Mouse (Mus musculus) intestine, postnatal 0 days (tissue): ENCODE results near the gene Spink4. TPM values are rescaled to one million over a fixed set of nuclear protein-coding genes. Genes with fewer than 3 reads are reported as not detected.

Experiments
- ATAC-seq: fragments of 200-750 bp; cut with Nextera tagmentation; 2 replicates; pipeline ENCODE4 v1.8.0; 2017; ENCODE audit warnings: mild to moderate bottlenecking, moderate TSS enrichment, moderate library complexity
- H3K27ac ChIP-seq: fragments of 300-500 bp; sonication (generic); 2 replicates; pipeline ENCODE4 v1.5.1; 2014; ENCODE audit warnings: mild to moderate bottlenecking, low read depth, low read length, moderate library complexity
- H3K27me3 ChIP-seq: fragments of 300-500 bp; sonication (generic); replicated peaks from 2 replicates; pipeline ENCODE4 v1.6.1; 2014; ENCODE audit warnings: low read length, mixed read lengths; ENCODE audit not compliant: control insufficient read depth, insufficient read depth
- H3K36me3 ChIP-seq: fragments of 300-500 bp; sonication (generic); 2 replicates; pipeline ENCODE4 v1.6.1; 2014; ENCODE audit warnings: mild to moderate bottlenecking, moderate library complexity; ENCODE audit not compliant: control insufficient read depth, insufficient read depth
- H3K4me1 ChIP-seq: fragments of 300-500 bp; sonication (generic); replicated peaks from 2 replicates; pipeline ENCODE4 v1.6.1; 2014; ENCODE audit warnings: antibody characterized with exemption, low read length, mixed read lengths; ENCODE audit not compliant: control insufficient read depth, insufficient read depth
- H3K4me2 ChIP-seq: fragments of 300-500 bp; sonication (generic); replicated peaks from 2 replicates; pipeline ENCODE4 v1.6.1; 2014; ENCODE audit warnings: low read depth, mild to moderate bottlenecking, moderate library complexity
- H3K4me3 ChIP-seq: fragments of 300-500 bp; sonication (generic); 2 replicates; pipeline ENCODE4 v1.5.1; 2014; ENCODE audit warnings: low read depth, low read length
- H3K9ac ChIP-seq: fragments of 300-500 bp; sonication (generic); 2 replicates; pipeline ENCODE4 v1.6.1; 2014; ENCODE audit warnings: mild to moderate bottlenecking, low read depth, low read length
- H3K9me3 ChIP-seq: fragments of 300-500 bp; sonication (generic); 2 replicates; pipeline ENCODE4 v1.6.1; 2016; ENCODE audit warnings: mixed run types; ENCODE audit not compliant: control insufficient read depth
- CTCF ChIP-seq: sonication (generic); IDR thresholded peaks from 2 replicates; pipeline ENCODE4 v1.5.1; 2016; ENCODE audit warnings: low read depth, mild to moderate bottlenecking, control low read depth, antibody characterized with exemption, moderate library complexity
- WGBS: fragments of 180-500 bp; shearing (Covaris S2); extraction: QIAGEN DNeasy Blood & Tissue Kit; methylation state at CpG from one replicate; pipeline ENCODE4 v1.1.7; 2014; 5-methylcytosine and 5-hydroxymethylcytosine counted together
- polyA plus RNA-seq: library from polyadenylated mRNA; unstranded; fragments of >200 nt; fragmentation: Nextera tagmentation; extraction: Ambion mirVana; gene quantifications from 2 replicates; pipeline ENCODE4 v1.2.1, GENCODE M21; 2015

Spink4 gene
- polyA plus RNA-seq, result 419 and 610 TPM in 2 replicates

GRCm38 (mm10) chr4:40919785-40920184 lies at the start of gene Spink4:
TSS of gene Spink4 (plus strand) at chr4:40920052.
- H3K27ac ChIP-seq, result no peak within 1 kb of the TSS
- H3K4me3 ChIP-seq, result no peak within 1 kb of the TSS
- WGBS, result 22% methylated on average over 3 of the region's 3 CpGs
- no peak for ATAC-seq
- no peaks in the 10 kb centered on the region for H3K36me3 ChIP-seq
- TF ChIP-seq CTCF, result no peak
- H3K4me1 ChIP-seq, result peaks cover under 1% of the 10 kb centered on the region; the same call in 1 of the 2 replicates
- no peaks in the 10 kb centered on the region for H3K9me3 ChIP-seq
- H3K27me3 ChIP-seq, result peaks cover 13% of the 10 kb centered on the region; the same call in 1 of the 2 replicates
- H3K4me2 ChIP-seq, result no peak within 1 kb of the TSS
- H3K9ac ChIP-seq, result no peak within 1 kb of the TSS

- no peaks in the 10 kb centered on the region; the same call in 1 of the 2 replicates for H3K27me3 ChIP-seq
- H3K9me3 ChIP-seq, result no peaks in the 10 kb centered on the region
- no peak for ATAC-seq
- no peaks in the 10 kb centered on the region for H3K36me3 ChIP-seq
- no peaks in the 10 kb centered on the region for H3K4me1 ChIP-seq
- H3K4me2 ChIP-seq, result no peak overlapping the region
- 84% methylated on average over 4 of the region's 4 CpGs for WGBS
- H3K9ac ChIP-seq, result no peak overlapping the region
- H3K27ac ChIP-seq, result no peak overlapping the region
- H3K4me3 ChIP-seq, result no peak overlapping the region
- TF ChIP-seq CTCF, result no peak
Observed at GRCm38 (mm10) chr4:40870206-40870605, 49.6 kb upstream of the Spink4 start.

GRCm38 (mm10) chr4:40872129-40872528 lies 47.7 kb upstream of the Spink4 start:
- no peak for TF ChIP-seq CTCF
- 89% methylated on average over 3 of the region's 3 CpGs for WGBS
- Histone ChIP-seq H3K36me3 (no peaks in the 10 kb centered on the region), H3K4me3 (no peak overlapping the region), H3K9me3 (no peaks in the 10 kb centered on the region), H3K4me1 (0 out of 2 replicates have a peak, but pooled peaks cover 2% of the 10 kb centered on the region), H3K27me3 (peaks cover 4% of the 10 kb centered on the region), H3K27ac (no peak overlapping the region), H3K9ac (no peak overlapping the region), H3K4me2 (no peak overlapping the region)
- no peak for ATAC-seq

GRCm38 (mm10) chr4:40873320-40873719 lies 46.5 kb upstream of the Spink4 start:
- H3K4me2 ChIP-seq, result no peak overlapping the region
- H3K4me1 ChIP-seq, result 0 out of 2 replicates have a peak, but pooled peaks cover 5% of the 10 kb centered on the region
- WGBS, result 81% methylated on average over 2 of the region's 2 CpGs
- H3K27ac ChIP-seq, result no peak overlapping the region; the same call in 1 of the 2 replicates
- peaks cover 5% of the 10 kb centered on the region for H3K27me3 ChIP-seq
- no peak overlapping the region for H3K9ac ChIP-seq
- no peak for ATAC-seq
- H3K9me3 ChIP-seq, result no peaks in the 10 kb centered on the region
- no peak for TF ChIP-seq CTCF
- H3K36me3 ChIP-seq, result no peaks in the 10 kb centered on the region
- H3K4me3 ChIP-seq, result no peak overlapping the region

DNA sequence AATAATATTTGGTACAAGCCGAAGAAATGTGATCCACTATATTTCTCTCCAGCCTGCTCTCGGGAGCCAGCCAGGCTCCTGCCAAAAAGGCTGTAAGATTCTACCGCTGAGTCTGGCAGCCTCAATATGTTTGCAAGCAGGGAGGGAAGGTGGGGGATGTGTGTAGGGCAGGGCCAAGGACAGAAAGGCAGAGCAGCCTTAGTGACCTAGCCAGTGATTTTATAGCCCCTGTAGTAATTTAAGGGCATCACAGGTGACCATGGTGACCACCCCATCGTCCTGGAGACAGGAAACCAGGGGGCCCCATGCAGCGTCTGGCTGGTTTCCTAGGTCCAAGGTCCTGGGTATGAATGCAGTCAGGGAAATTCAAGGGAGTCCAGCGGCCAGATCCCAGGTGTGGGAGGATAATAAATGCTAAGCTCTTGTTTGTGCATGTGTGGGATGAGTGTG lies 45.7 kb upstream of the Spink4 start:
- Histone ChIP-seq H3K36me3 (no peaks in the 10 kb centered on the region), H3K4me3 (no peak overlapping the region), H3K4me1 (0 out of 2 replicates have a peak, but pooled peaks cover 5% of the 10 kb centered on the region), H3K9ac (no peak overlapping the region), H3K4me2 (no peak overlapping the region), H3K9me3 (no peaks in the 10 kb centered on the region), H3K27ac (no peak overlapping the region), H3K27me3 (peaks cover 5% of the 10 kb centered on the region; the same call in 1 of the 2 replicates)
- WGBS, result 19% methylated on average over 6 of the region's 6 CpGs
- no peak for TF ChIP-seq CTCF
- peak; percentile 84 for ATAC-seq

GRCm38 (mm10) chr4:40874794-40875552 lies 44.9 kb upstream of the Spink4 start:
- Histone ChIP-seq H3K9ac (no peak overlapping the region), H3K4me1 (0 out of 2 replicates have a peak, but pooled peaks cover 5% of the 10 kb centered on the region), H3K36me3 (no peaks in the 10 kb centered on the region), H3K4me2 (no peak overlapping the region), H3K27me3 (peaks cover 5% of the 10 kb centered on the region; the same call in 1 of the 2 replicates), H3K4me3 (no peak overlapping the region), H3K9me3 (no peaks in the 10 kb centered on the region), H3K27ac (no peak overlapping the region)
- 76% methylated on average over 5 of the region's 5 CpGs for WGBS
- ATAC-seq, result no peak
- no peak for TF ChIP-seq CTCF
